Mouse (Mus musculus) lung, postnatal 10 days (tissue): Measurements from ENCODE around the gene Arl8b.
A peak's percentile ranks its signal among the peaks of the same experiment; 100 is the strongest.

ENCODE experiments used
- DNase-seq: peaks from one replicate; pipeline ENCODE4 v3.0.0; 2021

Arl8b gene

DNA sequence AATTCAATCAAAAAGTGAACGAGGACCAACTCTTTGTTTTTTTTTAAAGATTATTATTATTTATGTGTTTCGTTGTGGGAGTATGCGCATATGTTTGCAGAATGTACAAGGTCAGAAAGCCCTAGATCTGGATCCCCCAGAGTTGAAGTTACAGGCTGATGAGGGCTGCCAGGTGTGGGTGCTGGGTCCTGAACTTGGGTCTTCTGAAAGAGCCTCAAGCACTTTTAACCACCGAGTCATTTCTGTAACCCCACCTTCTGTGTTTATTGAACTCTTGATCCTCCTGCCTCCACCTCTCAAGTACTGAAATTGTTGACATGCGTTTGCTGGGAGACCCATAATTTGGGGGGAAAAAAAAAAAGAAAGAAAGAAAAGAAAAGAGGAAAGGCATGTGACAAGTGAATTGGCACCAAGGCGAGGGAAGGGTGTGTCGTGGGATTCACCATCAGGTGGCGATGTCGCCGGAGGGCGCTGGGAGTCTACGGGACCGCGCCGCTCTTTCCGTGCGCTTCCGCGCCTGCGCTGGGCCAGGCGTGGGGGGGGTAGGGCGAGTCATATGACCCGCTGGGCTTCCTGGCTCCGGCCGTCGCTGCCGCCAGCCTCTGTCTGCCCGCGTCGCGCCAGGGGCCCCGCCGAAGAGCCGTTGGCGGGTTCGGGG is at the start of gene Arl8b:
Arl8b (plus strand) TSS at position 574 of the 658 bp plus-strand sequence.
- peak; percentile 98 for DNase-seq

DNA sequence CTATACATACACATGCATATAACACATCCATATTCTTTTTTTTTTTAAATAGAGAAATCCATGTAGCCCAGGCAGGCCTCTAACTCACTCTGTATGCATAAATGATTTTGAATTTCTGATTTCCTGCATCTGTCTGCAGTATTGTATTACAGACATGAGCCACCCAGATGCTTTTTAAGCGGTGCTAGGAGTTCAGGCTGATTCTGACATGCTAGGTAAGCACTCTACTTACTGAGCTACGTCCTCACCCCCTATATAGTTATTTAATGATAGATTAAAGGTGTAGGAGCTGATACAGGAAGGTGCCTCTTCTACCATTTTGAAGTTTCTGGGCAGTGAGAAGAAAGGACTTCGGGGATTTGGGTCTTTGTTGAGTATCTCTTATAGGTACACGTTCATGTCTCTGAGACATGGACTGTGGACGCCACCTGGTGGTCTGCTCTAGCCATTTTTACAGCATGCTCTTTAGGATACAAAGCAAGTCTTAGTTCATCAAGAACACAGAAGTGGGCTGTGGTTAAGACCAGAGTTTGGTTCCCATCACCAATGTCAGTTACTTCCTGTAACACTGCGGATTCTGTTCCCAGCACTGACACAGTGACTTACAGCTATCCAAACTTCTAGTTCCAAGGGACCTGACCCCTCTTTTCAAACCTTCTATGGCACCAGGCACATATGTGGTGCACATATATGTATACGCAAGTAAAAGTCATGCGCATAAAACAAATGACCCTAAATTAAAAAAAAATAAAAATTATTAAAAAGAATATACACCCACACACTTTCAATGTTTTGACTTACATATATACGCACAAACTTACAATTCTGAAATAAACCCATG is 46.8 kb upstream of the Arl8b start:
- peak; percentile 76 for DNase-seq

DNA sequence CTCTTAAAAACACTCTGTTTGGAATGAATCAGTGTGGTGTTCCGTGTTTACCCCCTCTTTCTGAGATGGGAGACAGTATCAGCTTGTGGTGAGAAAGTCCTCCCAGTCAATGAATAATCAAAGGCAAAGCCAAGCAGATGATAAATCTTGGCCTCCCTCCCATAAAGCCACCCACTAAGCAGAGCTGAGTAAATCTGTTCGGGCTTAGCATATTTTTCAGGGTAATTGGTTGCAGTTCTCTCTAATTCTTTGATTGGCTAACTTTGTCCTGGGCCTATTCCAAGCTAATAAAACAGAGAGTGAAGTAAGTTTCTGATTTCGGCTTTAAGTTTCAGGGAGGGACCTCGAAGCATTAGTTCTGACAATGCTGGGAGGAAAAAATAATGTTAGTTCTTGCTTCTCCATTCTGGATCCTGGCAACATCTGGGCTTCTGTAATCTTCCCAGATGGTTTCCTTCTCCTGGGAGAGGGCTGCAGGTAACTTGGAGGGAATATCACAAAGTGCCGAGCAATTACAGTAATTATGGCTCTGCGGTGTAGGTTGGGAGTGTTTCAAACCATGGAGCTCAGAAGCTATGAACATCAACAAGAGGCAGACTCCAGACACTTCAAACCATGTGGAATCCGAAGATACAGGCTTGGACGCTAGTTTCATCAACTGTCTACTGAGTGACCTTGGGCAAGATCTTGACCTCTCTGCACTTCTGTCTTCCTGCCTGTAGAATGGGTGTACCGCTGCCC is 44.3 kb upstream of the Arl8b start:
- no peak for DNase-seq

DNA sequence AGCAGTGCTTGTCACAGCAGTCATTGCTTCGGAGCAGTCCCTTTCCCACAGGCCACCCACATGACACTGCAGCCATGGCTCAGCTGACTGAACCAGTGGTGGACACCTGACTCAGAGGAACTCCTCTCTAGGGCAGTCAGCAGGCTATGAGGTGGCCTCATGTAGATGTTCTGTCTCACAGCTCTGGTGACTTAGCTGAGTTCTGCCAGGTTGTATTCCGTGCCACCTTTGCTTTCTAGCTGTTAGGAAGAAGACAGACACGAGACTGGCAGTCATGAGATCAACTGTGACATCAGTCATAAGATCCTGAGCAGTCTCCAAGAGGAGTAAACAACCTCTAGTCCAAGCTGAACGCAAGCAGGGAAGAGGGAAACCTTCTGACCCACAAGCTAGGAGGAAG is 42.3 kb upstream of the Arl8b start:
- DNase-seq, result no peak

- no peak for DNase-seq
Measured at GRCm38 (mm10) chr6:108743730-108744129, 39.2 kb upstream of the Arl8b start.

- no peak for DNase-seq
Measured at GRCm38 (mm10) chr6:108751324-108751723, 31.6 kb upstream of the Arl8b start.

GRCm38 (mm10) chr6:108752395-108752794 is 30.5 kb upstream of the Arl8b start:
- no peak for DNase-seq

- DNase-seq, result no peak
Measured at GRCm38 (mm10) chr6:108753536-108753935, 29.4 kb upstream of the Arl8b start.

DNA sequence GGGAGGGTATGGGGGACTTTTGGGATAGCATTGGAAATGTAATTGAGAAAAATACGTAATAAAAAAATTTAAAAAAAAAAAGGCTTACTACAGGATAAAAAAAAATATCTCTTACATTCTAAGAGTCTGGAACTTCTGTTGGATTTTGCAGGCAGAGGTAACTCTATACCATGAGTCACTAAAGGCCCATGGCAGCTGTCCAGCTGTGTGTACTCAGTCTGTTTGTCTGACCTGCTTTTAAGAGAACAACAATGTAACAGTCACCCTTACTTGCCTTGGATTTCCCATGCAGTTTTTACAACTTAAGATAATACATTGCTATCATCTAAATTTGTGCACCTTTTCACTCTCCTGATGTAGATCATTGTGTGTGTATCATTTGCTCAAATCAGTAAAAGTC is 28.5 kb upstream of the Arl8b start:
- DNase-seq, result no peak

DNA sequence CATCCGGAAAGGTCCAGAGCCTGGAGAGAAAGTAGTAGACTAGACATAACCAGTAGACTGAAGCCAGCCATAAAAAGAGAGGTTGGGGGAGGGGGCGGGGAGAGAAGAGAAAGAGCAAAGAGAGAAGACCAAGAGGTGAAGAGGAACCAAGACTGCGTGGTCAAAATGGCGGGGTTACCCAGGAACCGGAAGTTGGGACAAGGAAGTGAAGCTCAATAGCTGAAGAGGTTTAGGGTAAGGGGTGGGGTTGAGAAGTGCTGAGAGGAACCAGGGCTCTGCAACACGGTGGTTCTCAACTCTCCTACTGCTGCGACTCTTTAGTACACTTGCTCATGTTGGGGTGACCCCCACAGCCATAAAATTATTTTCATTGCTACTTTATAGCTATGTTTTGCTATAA is 27.0 kb upstream of the Arl8b start:
- DNase-seq, result no peak

DNA sequence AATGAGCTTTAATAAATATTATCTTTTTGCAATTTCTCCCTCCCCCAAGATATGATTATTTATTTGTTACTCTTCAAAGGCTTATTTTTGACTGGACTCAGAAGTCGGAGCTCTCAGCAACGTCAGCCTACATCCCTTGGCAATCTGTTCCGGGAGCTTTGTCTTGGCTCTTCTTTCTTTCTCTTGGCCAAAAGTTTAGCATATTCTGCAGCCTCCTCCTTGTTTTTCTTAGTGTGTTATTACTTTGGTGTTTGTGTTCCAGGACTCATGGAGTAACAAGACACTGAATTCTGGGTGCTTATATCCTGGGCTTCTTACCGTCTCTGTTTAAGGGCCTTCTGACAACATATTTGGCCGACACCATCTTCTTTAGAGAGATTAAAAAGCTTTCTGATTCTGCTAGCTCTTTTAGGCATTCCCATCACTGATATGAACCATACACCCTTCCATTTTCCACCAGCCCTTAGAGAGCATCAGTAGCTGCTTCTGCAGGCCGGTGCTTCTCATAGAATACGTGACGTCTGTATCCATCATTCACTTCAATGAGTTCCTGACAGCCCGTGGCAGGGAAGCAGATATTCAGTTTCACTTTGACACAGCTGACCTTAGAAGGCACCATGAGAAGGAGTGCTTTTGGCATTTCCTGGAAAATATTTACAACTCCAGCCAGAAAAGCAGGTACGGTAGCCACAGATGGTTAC is 23.8 kb upstream of the Arl8b start:
- no peak for DNase-seq

- no peak for DNase-seq
Measured at GRCm38 (mm10) chr6:108759698-108760039, 23.2 kb upstream of the Arl8b start.

DNA sequence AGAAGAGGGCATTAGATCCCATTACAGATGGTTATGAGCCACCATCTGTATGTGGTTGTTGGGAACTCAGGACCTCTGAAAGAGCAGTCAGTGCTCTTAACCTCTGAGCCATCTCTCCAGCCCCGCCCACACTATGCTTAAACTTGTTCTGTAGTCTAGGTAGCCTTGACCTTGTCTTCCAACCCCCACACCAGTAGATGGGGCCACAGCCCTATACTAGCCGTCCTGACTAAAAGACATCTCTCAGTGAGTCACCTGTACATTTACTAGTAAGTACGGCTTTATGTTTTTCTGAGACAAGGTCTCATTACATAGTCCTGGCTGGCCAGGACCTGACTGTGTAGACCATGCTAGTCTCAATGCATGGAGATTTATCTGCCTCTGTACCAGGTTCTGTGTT is 12.0 kb upstream of the Arl8b start:
- DNase-seq, result no peak

GRCm38 (mm10) chr6:108772913-108773312 is 10.0 kb upstream of the Arl8b start:
- peak; percentile 88 for DNase-seq

- DNase-seq, result no peak
Measured at GRCm38 (mm10) chr6:108773480-108773879, 9.4 kb upstream of the Arl8b start.

- no peak for DNase-seq
Measured at GRCm38 (mm10) chr6:108776274-108776673, 6.6 kb upstream of the Arl8b start.

DNA sequence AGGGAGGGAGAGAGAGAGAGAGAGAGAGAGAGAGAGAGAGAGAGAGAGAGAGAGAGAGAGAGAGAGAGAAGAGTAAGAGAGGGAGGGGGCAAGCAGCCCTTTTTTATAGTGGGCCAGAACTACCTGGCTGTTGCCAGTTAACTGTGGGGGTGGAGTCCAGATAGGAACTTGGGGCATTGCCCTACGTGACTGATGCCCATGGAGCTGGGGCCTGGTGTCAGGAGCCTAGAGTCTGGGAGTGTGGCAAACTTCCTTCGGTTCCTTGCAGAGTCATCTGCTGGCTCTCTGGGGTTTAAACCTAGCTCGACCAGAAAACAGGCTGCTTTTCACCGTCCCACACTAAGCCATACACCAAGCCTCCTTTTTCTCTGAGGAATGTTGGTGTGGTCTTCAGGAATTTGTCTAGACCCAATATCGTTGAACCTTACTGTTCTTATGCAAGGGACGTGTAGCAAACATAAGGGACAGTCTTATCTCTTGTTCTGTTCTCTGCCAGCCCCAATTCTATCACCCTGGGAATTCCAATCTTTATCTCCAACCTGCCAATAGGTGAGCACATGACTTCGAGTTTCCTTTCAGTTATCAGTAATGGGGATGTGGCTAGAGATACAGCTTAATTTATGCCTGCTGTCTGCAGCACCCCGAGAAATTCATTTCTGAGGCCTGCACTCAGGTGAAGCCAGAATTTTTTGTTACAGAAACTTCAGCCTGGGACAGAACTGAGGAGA is 5.2 kb upstream of the Arl8b start:
- DNase-seq, result no peak

DNA sequence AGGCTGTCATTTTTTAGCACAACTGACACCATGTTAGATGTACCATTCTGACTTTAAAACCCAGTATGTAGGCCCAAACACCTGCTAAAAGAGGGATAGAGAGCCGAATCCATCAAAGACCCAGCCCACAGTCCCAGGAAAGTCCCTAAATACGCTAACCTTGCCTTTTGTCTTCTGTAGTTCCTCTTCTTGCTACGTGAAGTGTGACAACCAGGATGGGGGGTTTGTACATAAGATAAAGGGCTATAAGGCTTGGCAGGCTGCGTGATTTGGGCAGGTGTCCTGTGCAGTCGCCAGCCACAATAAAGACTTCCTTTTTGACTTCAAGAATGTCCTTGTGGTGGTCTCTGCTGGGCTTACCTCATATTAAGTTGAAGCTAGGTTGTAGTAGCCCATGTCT is 4.5 kb upstream of the Arl8b start:
- no peak for DNase-seq

GRCm38 (mm10) chr6:108781865-108782264 is 1.0 kb upstream of the Arl8b start:
- DNase-seq, result no peak

GRCm38 (mm10) chr6:108783184-108783881 is 434 bp downstream of the Arl8b start:
- DNase-seq, result peak; percentile 64

DNA sequence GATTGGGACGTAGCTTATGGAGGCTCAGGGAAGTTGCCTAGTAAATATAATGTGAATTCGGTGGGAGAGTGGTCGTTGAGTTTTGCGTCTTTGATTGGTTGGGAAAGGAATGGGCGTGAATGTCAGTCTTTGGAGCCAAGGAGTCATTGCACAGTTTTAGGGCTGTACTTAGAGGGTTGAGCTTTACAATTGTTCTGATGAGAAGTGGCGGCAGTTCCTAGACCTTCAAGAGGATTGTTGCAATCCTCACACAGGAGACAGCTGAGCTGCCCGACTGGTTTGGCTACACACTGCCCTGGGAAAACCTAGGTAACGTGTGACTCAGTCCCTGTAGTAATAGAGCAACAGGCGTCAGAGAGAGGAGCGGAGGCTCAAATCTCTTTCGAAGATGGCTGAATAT is 1.2 kb downstream of the Arl8b start:
- peak; percentile 44 for DNase-seq

DNA sequence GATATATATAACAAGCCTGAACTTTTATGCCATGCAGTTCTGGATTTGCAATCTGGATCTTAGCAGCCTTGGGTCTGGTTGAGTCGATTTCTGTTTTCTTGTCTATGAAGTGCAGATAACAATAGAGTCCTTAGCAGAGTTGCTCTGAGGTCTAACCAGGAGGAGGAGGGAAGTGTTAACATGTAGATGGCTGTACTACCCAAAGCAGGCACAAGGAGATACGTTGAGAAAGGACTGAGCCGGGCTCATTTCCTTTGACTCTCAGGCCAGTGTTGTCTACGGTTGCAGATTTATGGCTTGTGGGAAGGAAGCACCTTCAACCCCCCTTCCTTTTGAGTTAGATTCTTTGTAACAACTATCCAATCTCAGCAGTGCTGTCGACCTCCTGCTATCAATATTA is 1.9 kb downstream of the Arl8b start:
- DNase-seq, result peak; percentile 10
